Mouse (Mus musculus) gastrocnemius, adult 8-10 months (tissue): ENCODE results near the gene Tdrd9. TPM values are rescaled to one million over a fixed set of nuclear protein-coding genes. Genes with fewer than 3 reads are reported as not detected.
"Not testable (repeated sequence)": the region's sequence is repeated elsewhere in the genome, so short reads cannot be mapped to it uniquely, and the experiment has no call there.

Experiments used
- DNase-seq, 2 experiments: peaks; one replicate each; pipeline ENCODE4 v3.0.0; 2022; ENCODE audit warnings: low spot score in 2 of 2
- total RNA-seq, 4 experiments: library from RNA; stranded (reverse); gene quantifications; 2 replicates each; pipeline ENCODE4 v1.2.4; 2022

The Tdrd9 gene
- total RNA-seq, 4 experiments from 2014 or later: 0.07 to 0.29 (median 0.16) TPM; not detected in 1

- DNase-seq: no peak
Observed at GRCm38 (mm10) chr12:112025907-112026645, 54.7 kb downstream of the Tdrd9 start.

- DNase-seq: no peak
Observed at GRCm38 (mm10) chr12:112027408-112027807, 56.0 kb downstream of the Tdrd9 start.

GRCm38 (mm10) chr12:112033409-112033975 lies 62.1 kb downstream of the Tdrd9 start:
- no peak for DNase-seq

- DNase-seq: not testable (repeated sequence)
Observed at GRCm38 (mm10) chr12:112035341-112036100, 64.2 kb downstream of the Tdrd9 start.

GRCm38 (mm10) chr12:112038441-112038840 lies 67.1 kb downstream of the Tdrd9 start:
- DNase-seq: no peak

GRCm38 (mm10) chr12:112039169-112039568 lies 67.8 kb downstream of the Tdrd9 start:
- DNase-seq: no peak

- DNase-seq: no peak
Observed at GRCm38 (mm10) chr12:112042681-112043080, 71.3 kb downstream of the Tdrd9 start.

GRCm38 (mm10) chr12:112077651-112078050 lies 106.3 kb downstream of the Tdrd9 start:
- DNase-seq: peak; percentile 17 to 33

- no peak for DNase-seq
Observed at GRCm38 (mm10) chr12:112079911-112080310, 108.6 kb downstream of the Tdrd9 start.

GRCm38 (mm10) chr12:112080911-112081310 lies 109.6 kb downstream of the Tdrd9 start:
- no peak for DNase-seq

GRCm38 (mm10) chr12:112082241-112082640 lies 110.9 kb downstream of the Tdrd9 start:
- no peak for DNase-seq

- DNase-seq: no peak
Observed at GRCm38 (mm10) chr12:112086250-112086649, 114.9 kb downstream of the Tdrd9 start.

GRCm38 (mm10) chr12:112086726-112087125 lies 115.4 kb downstream of the Tdrd9 start:
- DNase-seq: no peak

GRCm38 (mm10) chr12:112088609-112089324 lies 117.4 kb downstream of the Tdrd9 start:
- DNase-seq: no peak

GRCm38 (mm10) chr12:112091054-112091453 lies 119.7 kb downstream of the Tdrd9 start:
- peak in 1 of 2 experiments; percentile 33 for DNase-seq

- no peak for DNase-seq
Observed at GRCm38 (mm10) chr12:112094261-112094880, 123.0 kb downstream of the Tdrd9 start.

- DNase-seq: no peak
Observed at GRCm38 (mm10) chr12:112096051-112096732, 124.8 kb downstream of the Tdrd9 start.

- DNase-seq: no peak
Observed at GRCm38 (mm10) chr12:112096733-112097117, 125.4 kb downstream of the Tdrd9 start.

- DNase-seq: no peak
Observed at GRCm38 (mm10) chr12:112100106-112100505, 128.7 kb downstream of the Tdrd9 start.

GRCm38 (mm10) chr12:112101045-112101444 lies 129.7 kb downstream of the Tdrd9 start:
- DNase-seq: no peak

GRCm38 (mm10) chr12:112103179-112103578 lies 131.8 kb downstream of the Tdrd9 start:
- DNase-seq: no peak
